Mouse (Mus musculus): Measurements from ENCODE around the gene Reps2.

DNA sequence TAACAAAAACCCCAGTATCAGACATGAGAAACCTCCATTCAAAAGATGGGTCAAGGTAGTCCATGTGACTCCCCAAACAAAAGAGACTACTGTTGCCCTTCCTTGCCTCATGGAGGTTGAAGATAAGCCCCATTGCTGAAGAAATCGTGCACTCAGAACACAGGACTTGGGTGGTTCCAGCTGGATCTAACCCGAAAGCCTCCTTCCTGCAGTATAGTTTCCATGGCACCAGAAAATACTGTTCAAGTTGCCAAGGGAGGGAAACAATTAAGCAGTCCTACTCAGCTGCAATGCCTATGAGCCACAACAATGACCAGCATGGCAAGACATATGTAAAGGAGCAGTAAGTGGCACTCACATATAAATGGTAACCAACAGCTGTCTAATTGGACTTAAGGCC, 36.1 kb upstream of the Reps2 start:
- TF ChIP-seq CHD2 (IDR thresholded peaks at IDR 0.05; ENCODE audit: low read depth, low read length): no peak
- TF ChIP-seq HCFC1 (IDR thresholded peaks at IDR 0.05; ENCODE audit: borderline replicate concordance, insufficient read depth, low read length): no peak
- no peak for TF ChIP-seq ZC3H11A (IDR thresholded peaks at IDR 0.05; ENCODE audit: borderline replicate concordance, low read depth, low read length)
- TF ChIP-seq ZNF384 (IDR thresholded peaks at IDR 0.05; ENCODE audit: low read depth, low read length): no peak
